In the genomic region with DNA sequence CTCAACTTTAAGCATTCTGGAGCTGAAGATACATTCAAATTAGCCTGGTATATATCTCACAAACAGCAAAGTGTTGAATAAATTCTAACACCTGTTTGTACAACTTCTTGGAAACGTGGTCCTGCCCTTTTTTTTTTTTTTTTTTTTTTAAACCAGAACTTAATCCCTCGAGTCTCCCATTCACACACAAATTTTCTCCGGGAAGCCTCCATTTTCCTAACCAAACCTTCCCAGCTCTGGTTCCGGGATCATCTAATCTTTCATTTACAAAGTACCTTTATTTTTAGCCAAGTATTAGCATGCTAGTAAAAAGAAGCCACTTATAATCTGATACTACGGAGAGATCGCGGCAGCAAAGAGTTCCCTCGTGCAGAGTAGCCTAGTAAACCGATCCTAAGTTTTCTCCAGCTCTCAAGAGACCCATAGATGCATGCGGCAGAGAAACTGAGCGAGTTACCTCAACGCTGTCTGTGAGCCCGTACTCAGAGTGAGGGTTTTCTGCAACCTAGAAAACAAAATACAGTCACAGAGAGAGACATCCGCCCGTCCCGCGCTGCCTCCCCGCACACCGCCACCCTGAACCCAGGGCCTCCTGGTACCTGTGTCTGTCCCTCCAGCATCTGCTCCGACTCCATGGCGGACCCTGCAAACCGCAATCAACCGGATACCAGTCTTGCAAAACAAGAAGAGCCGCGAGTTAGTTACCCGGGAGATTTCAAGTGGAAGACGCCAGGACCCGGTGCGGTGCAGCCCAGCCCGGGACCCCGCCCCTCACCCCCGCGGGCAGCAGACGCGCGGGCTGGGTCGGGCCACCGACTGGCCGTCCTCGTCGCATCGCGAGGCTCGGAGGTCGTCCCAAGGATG, we compare ENCODE assay signal across 8 mouse cellular contexts. TPM values are rescaled to one million over a fixed set of nuclear protein-coding genes. Genes with fewer than 3 reads are reported as not detected.
DNase-seq lines count a peak whose midpoint lies in the region; ATAC-seq and TF ChIP-seq lines count a peak whose summit lies in the region.

No protein-coding gene starts in this region.

- H3K9ac ChIP-seq in embryonic facial prominence, embryonic 14.5 days (ENCODE audit: low read depth, low read length): peak overlapping the region; percentile 83
- H3K9ac ChIP-seq in limb, embryonic 11.5 days (ENCODE audit: low read length): peak overlapping the region; percentile 86

- ATAC-seq in embryonic facial prominence, embryonic 14.5 days (ENCODE audit: low read depth): no peak; the same call in none of the 2 replicates
- no peak; the same call in none of the 2 replicates for ATAC-seq in limb, embryonic 11.5 days (ENCODE audit: insufficient number of reproducible peaks, low FRiP score, low TSS enrichment, low read depth)
- ATAC-seq in neutrophil, adult 5-6 weeks (ENCODE audit: extremely low read depth, insufficient number of reproducible peaks, low FRiP score, poor library complexity, severe bottlenecking): peak; percentile 8; the same call in 1 of the 2 replicates

- H3K9me3 ChIP-seq in embryonic facial prominence, embryonic 14.5 days (ENCODE audit: control insufficient read depth, low read length): no peaks in the 10 kb centered on the region
- no peaks in the 10 kb centered on the region for H3K9me3 ChIP-seq in limb, embryonic 11.5 days (ENCODE audit: control insufficient read depth, low read length)

- peak overlapping the region; percentile 88 for H3K4me3 ChIP-seq in lung, adult 2 months (replicated peaks; ENCODE audit: extremely low read depth, low read depth, low read length)
- peak overlapping the region; percentile 85 for H3K4me3 ChIP-seq in embryonic facial prominence, embryonic 14.5 days (ENCODE audit: low read depth, low read length)
- peak overlapping the region; percentile 89 for H3K4me3 ChIP-seq in limb, embryonic 11.5 days (ENCODE audit: low read depth, low read length)

- under 1% methylated on average over 45 of the region's 45 CpGs for WGBS in lung, adult 2 months
- under 1% methylated on average over 26 of the region's 45 CpGs for WGBS in embryonic facial prominence, embryonic 14.5 days
- under 1% methylated on average over 45 of the region's 45 CpGs for WGBS in limb, embryonic 11.5 days

- H3K27ac ChIP-seq in embryonic facial prominence, embryonic 14.5 days (replicated peaks; ENCODE audit: low read depth, low read length): peak overlapping the region; percentile 85
- H3K27ac ChIP-seq in limb, embryonic 11.5 days (replicated peaks; ENCODE audit: low read depth, low read length): peak overlapping the region; percentile 74

- DNase-seq in lung, adult 2 months: no peak
- DNase-seq in lung, adult 18-20 months: no peak
- DNase-seq in embryonic facial prominence, embryonic 14.5 days (ENCODE audit: low spot score): peak; percentile 36
- DNase-seq in limb, embryonic 11.5 days (ENCODE audit: low spot score): no peak
- no peak for DNase-seq in cerebellum, postnatal 14 days
- no peak for DNase-seq in spleen, postnatal 14 days (ENCODE audit: low spot score in 2 of 2)
- DNase-seq in kidney, postnatal 36 days: no peak

- H3K27me3 ChIP-seq in embryonic facial prominence, embryonic 14.5 days (replicated peaks; ENCODE audit: control insufficient read depth, insufficient read depth, low read length): no peaks in the 10 kb centered on the region
- no peaks in the 10 kb centered on the region for H3K27me3 ChIP-seq in limb, embryonic 11.5 days (ENCODE audit: control insufficient read depth, insufficient read depth, low read length)

- TF ChIP-seq POLR2A in lung, adult 2 months (IDR thresholded peaks at IDR 0.05; ENCODE audit: borderline replicate concordance, extremely low read depth, low read depth, low read length): no peak

- H3K36me3 ChIP-seq in embryonic facial prominence, embryonic 14.5 days (ENCODE audit: control insufficient read depth, insufficient read depth, low read length): peaks cover 21% of the 10 kb centered on the region; the same call in 1 of the 2 replicates
- H3K36me3 ChIP-seq in limb, embryonic 11.5 days (ENCODE audit: control insufficient read depth, insufficient read depth, low read length): no peaks in the 10 kb centered on the region

- TF ChIP-seq CTCF in lung, adult 2 months (IDR thresholded peaks at IDR 0.05; ENCODE audit: insufficient read depth, low read length): no peak

- H3K4me1 ChIP-seq in lung, adult 2 months (ENCODE audit: control insufficient read depth, insufficient read depth, low read length): peaks cover 2% of the 10 kb centered on the region; the same call in 1 of the 2 replicates
- peaks cover 10% of the 10 kb centered on the region; the same call in 1 of the 2 replicates for H3K4me1 ChIP-seq in embryonic facial prominence, embryonic 14.5 days (ENCODE audit: control insufficient read depth, insufficient read depth, low read length)
- peaks cover 8% of the 10 kb centered on the region for H3K4me1 ChIP-seq in limb, embryonic 11.5 days (ENCODE audit: control insufficient read depth, insufficient read depth, low read length)

- peak overlapping the region; percentile 75 for H3K4me2 ChIP-seq in embryonic facial prominence, embryonic 14.5 days (ENCODE audit: low read depth, low read length)
- peak overlapping the region; percentile 58 for H3K4me2 ChIP-seq in limb, embryonic 11.5 days (ENCODE audit: low read depth, severe bottlenecking)

RNA-seq across cellular contexts. Expression of gene Dpy30, which starts 8.1 kb away (rescaled TPM):
- 23.5 and 28.7 TPM in 2 replicates for polyA plus RNA-seq in lung, adult 2 months (2012; rRNA removed)
- 174 and 186 TPM in 2 replicates for polyA plus RNA-seq in embryonic facial prominence, embryonic 14.5 days (2014; fragmentation: Nextera tagmentation; extraction: Ambion mirVana)
- 275 and 279 TPM in 2 replicates for polyA plus RNA-seq in limb, embryonic 11.5 days (2014; fragmentation: Nextera tagmentation; extraction: Ambion mirVana)
- 33.2 and 36.5 TPM in 2 replicates for total RNA-seq in neutrophil, adult 5-6 weeks (2017)

RNA-seq across cellular contexts. Expression of gene Memo1, which starts 20.4 kb away (rescaled TPM):
- polyA plus RNA-seq in lung, adult 2 months (2012; rRNA removed): 18.2 and 23.3 TPM in 2 replicates
- 94.9 and 102 TPM in 2 replicates for polyA plus RNA-seq in embryonic facial prominence, embryonic 14.5 days (2014; fragmentation: Nextera tagmentation; extraction: Ambion mirVana)
- polyA plus RNA-seq in limb, embryonic 11.5 days (2014; fragmentation: Nextera tagmentation; extraction: Ambion mirVana): 89.2 and 94.3 TPM in 2 replicates
- total RNA-seq in neutrophil, adult 5-6 weeks (2017): 34.4 and 35.7 TPM in 2 replicates

RNA-seq across cellular contexts. Expression of gene Spast, which starts 23.1 kb away (rescaled TPM):
- polyA plus RNA-seq in lung, adult 2 months (2012; rRNA removed): 5.1 and 5.9 TPM in 2 replicates
- polyA plus RNA-seq in embryonic facial prominence, embryonic 14.5 days (2014; fragmentation: Nextera tagmentation; extraction: Ambion mirVana): 23.3 and 24.9 TPM in 2 replicates
- 31.2 and 32.7 TPM in 2 replicates for polyA plus RNA-seq in limb, embryonic 11.5 days (2014; fragmentation: Nextera tagmentation; extraction: Ambion mirVana)
- total RNA-seq in neutrophil, adult 5-6 weeks (2017): 46.5 and 64.0 TPM in 2 replicates
